Mouse (Mus musculus): ENCODE measurements around the gene Rybp. TPM values are rescaled to one million over a fixed set of nuclear protein-coding genes. Genes with fewer than 3 reads are reported as not detected.
A peak's percentile ranks its signal among the peaks of the same experiment; 100 is the strongest.

Rybp gene
- 9.8 and 9.9 TPM in 2 replicates for polyA plus RNA-seq (2014; fragmentation: Nextera tagmentation; extraction: Ambion mirVana)

DNA sequence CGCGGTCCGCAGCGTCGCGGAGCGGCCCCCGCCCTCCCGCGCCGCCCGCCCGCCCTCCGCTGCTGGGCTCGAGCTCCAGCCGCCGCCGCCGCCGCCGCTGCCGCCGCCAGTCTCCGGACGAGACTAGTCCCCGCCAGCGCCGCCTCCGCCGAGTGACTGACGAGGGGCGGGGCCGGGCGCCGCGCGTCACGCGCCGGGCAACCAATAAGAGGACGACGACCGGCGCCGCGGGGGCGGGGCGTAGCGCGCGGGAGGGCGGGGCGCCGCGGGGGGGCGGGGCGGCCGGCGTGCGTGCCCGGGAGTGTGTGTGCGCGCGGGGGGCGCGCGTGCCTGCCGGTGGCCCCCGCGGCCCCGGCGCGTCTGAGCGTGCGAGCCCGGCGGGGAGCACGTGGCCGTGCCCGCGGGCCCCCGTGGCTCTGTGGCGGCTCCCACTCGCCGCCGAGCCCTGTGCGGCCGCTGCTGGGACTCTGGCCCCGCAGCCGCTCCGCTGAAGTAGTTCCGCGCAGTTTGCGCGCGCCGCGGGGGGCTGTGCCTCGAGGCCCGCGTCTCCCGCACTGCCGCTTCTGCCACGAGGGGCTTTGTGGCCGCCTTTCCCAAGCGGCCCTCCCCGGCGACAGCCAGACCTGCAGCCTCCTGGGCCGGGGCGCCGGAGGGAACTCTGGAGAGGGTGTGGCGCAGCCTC is at the start of gene Rybp:
Gene Rybp, minus strand, starts transcription at position 152 of the 682 bp plus-strand sequence.
- H3K27ac ChIP-seq (ENCODE audit: low read depth, low read length), result peak within 1 kb of the TSS; percentile 97
- no peaks in the 10 kb centered on the region for H3K4me1 ChIP-seq (replicated peaks; ENCODE audit: control insufficient read depth, insufficient read depth, low read length)
- peak; percentile 97 for ATAC-seq (ENCODE audit: low FRiP score)
- H3K4me3 ChIP-seq (ENCODE audit: low read depth, low read length), result peak within 1 kb of the TSS; percentile 74
- H3K9me3 ChIP-seq (ENCODE audit: control insufficient read depth, low read length), result no peaks in the 10 kb centered on the region
- H3K9ac ChIP-seq (ENCODE audit: low read depth, low read length), result peak within 1 kb of the TSS; percentile 87
- WGBS, result 0% methylated on average over 35 of the region's 112 CpGs
- peaks cover 13% of the 10 kb centered on the region for H3K27me3 ChIP-seq (ENCODE audit: control insufficient read depth, insufficient read depth, low read length)
- peak; percentile 94 for DNase-seq (ENCODE audit: low spot score)
- peak within 1 kb of the TSS; percentile 88 for H3K4me2 ChIP-seq (replicated peaks; ENCODE audit: low read depth, low read length)
- no peaks in the 10 kb centered on the region for H3K36me3 ChIP-seq (ENCODE audit: control insufficient read depth, insufficient read depth, low read length)

DNA sequence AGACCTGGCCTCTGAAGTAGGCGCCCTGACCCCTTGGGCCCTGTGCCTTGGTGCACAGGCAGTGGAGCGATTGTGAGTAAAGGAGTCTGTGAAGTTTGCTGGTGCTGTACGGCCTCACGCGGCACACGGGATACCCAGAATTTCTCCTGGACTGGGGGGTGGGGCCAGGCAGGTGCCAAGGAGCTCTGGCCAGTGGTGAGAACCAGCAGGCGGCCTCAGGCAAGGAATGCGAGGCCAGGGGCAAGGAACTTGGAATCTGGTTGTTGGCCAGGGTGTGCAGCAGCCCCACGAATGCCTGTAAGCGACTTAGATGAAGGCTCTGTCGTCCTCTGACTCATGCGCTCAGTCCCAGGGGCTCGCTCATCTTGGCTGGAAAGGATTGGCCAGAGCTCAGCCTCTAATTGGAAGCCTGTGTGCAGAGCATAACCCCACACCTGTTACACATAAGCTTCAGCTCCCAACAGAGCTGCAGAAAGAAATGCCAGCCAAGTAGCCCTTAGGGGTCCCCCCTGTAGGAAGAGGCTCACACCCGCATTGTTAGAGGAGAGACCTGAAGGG is 49.4 kb upstream of the Rybp start:
- H3K4me1 ChIP-seq (replicated peaks; ENCODE audit: control insufficient read depth, insufficient read depth, low read length), result peaks cover 11% of the 10 kb centered on the region
- 8% methylated on average over 14 of the region's 14 CpGs for WGBS
- peak; percentile 46 for DNase-seq (ENCODE audit: low spot score)
- ATAC-seq (ENCODE audit: low FRiP score), result peak; percentile 46
- no peak overlapping the region for H3K27ac ChIP-seq (ENCODE audit: low read depth, low read length)
- H3K27me3 ChIP-seq (ENCODE audit: control insufficient read depth, insufficient read depth, low read length), result peaks cover 11% of the 10 kb centered on the region
- no peak overlapping the region for H3K9ac ChIP-seq (ENCODE audit: low read depth, low read length)
- no peak overlapping the region for H3K4me3 ChIP-seq (ENCODE audit: low read depth, low read length)
- no peak overlapping the region for H3K4me2 ChIP-seq (replicated peaks; ENCODE audit: low read depth, low read length)
- no peaks in the 10 kb centered on the region for H3K36me3 ChIP-seq (ENCODE audit: control insufficient read depth, insufficient read depth, low read length)
- no peaks in the 10 kb centered on the region for H3K9me3 ChIP-seq (ENCODE audit: control insufficient read depth, low read length)

DNA sequence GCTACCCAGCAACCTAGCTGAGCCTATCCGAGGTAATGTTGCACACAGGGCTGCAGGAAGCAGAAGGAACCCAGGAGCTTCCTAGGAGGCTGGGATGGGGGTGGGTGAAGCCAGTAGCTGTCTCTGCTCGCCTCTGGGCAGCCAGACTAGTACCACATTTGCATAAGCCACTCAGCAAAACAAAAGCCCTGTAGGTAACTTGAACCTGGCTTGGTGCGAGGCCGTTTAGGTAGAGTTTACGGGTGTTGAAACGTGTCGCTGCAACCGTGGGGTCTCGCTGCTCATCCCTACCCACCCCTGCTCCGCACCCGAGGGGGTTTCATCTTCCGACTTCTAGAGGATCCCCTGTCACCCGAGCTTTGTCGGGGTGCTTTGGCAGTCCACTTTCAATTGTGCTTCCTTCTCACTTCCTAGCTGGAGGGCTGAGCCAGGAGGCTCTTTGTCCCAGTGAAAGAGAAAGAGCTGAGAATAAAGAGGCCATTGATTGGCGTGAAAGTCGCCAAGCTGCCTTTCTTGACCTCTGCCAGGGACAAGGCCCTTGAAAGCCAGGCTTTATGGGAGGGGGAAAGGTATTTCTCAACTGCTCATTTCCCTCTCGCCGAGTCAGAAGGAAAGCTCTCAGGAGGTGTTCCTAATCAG is 48.3 kb upstream of the Rybp start:
- peak; percentile 80 for ATAC-seq (ENCODE audit: low FRiP score)
- WGBS, result 0% methylated on average over 18 of the region's 18 CpGs
- peak; percentile 74 for DNase-seq (ENCODE audit: low spot score)
- peak overlapping the region; percentile 43; the same call in 1 of the 2 replicates for H3K9ac ChIP-seq (ENCODE audit: low read depth, low read length)
- no peaks in the 10 kb centered on the region for H3K36me3 ChIP-seq (ENCODE audit: control insufficient read depth, insufficient read depth, low read length)
- peak overlapping the region; percentile 13; the same call in 1 of the 2 replicates for H3K4me3 ChIP-seq (ENCODE audit: low read depth, low read length)
- peak overlapping the region; percentile 30 for H3K4me2 ChIP-seq (replicated peaks; ENCODE audit: low read depth, low read length)
- no peaks in the 10 kb centered on the region for H3K9me3 ChIP-seq (ENCODE audit: control insufficient read depth, low read length)
- peaks cover 11% of the 10 kb centered on the region for H3K27me3 ChIP-seq (ENCODE audit: control insufficient read depth, insufficient read depth, low read length)
- H3K4me1 ChIP-seq (replicated peaks; ENCODE audit: control insufficient read depth, insufficient read depth, low read length), result peaks cover 11% of the 10 kb centered on the region
- H3K27ac ChIP-seq (ENCODE audit: low read depth, low read length), result peak overlapping the region; percentile 63

DNA sequence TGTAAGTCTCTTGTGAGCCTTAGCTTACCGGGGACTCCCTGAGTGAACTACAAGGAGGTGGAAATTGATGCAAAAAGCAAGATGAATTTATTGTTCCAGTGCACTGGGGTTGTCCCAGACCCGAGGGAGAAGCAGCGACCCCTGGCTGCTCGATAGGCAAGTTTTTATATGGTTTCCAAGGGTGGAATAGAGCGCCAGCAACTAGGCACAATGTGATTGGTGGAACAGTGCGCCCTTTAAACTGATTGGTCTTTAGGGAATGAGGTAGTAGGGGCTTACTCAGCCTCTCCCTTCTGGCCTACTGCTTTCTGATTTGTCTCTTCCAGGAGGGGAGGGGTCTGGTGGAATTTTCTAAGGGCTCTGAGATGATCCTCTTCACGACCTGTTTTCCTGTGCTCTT is 46.5 kb upstream of the Rybp start:
- Histone ChIP-seq H3K4me3 (ENCODE audit: low read depth, low read length) (no peak overlapping the region), H3K27ac (ENCODE audit: low read depth, low read length) (no peak overlapping the region), H3K36me3 (ENCODE audit: control insufficient read depth, insufficient read depth, low read length) (no peaks in the 10 kb centered on the region), H3K27me3 (ENCODE audit: control insufficient read depth, insufficient read depth, low read length) (peaks cover 9% of the 10 kb centered on the region), H3K9ac (ENCODE audit: low read depth, low read length) (no peak overlapping the region), H3K4me1 (replicated peaks; ENCODE audit: control insufficient read depth, insufficient read depth, low read length) (peaks cover 11% of the 10 kb centered on the region), H3K4me2 (replicated peaks; ENCODE audit: low read depth, low read length) (no peak overlapping the region), H3K9me3 (ENCODE audit: control insufficient read depth, low read length) (no peaks in the 10 kb centered on the region)
- DNase-seq (ENCODE audit: low spot score) (no peak), ATAC-seq (ENCODE audit: low FRiP score) (no peak)
- 83% methylated on average over 7 of the region's 7 CpGs for WGBS

DNA sequence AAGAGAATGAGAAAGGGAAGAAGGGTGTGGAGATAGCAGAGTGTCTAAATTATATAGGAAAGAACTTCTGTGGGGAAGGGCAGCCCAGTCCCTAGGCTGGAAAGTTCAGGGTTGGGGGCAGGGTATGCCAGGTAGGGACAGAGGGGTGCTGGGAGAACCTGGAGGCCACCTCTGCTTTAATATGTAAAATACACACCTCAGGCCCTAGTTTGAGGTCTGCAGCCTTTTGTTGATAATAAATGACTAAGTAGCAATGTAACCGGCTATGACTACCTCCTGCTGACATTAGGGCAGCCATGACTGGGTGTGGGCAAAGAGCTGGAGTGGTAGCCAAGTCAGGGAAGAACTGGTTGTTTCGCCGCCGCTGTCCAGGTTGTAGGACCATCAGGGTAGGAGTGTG is 45.2 kb upstream of the Rybp start:
- H3K9ac ChIP-seq (ENCODE audit: low read depth, low read length), result no peak overlapping the region
- no peak for DNase-seq (ENCODE audit: low spot score)
- no peaks in the 10 kb centered on the region for H3K9me3 ChIP-seq (ENCODE audit: control insufficient read depth, low read length)
- H3K4me1 ChIP-seq (replicated peaks; ENCODE audit: control insufficient read depth, insufficient read depth, low read length), result peaks cover 11% of the 10 kb centered on the region
- no peak overlapping the region for H3K4me3 ChIP-seq (ENCODE audit: low read depth, low read length)
- peaks cover 7% of the 10 kb centered on the region for H3K27me3 ChIP-seq (ENCODE audit: control insufficient read depth, insufficient read depth, low read length)
- H3K36me3 ChIP-seq (ENCODE audit: control insufficient read depth, insufficient read depth, low read length), result no peaks in the 10 kb centered on the region
- no peak overlapping the region for H3K4me2 ChIP-seq (replicated peaks; ENCODE audit: low read depth, low read length)
- no peak overlapping the region for H3K27ac ChIP-seq (ENCODE audit: low read depth, low read length)
- WGBS, result 70% methylated on average over 4 of the region's 4 CpGs
- no peak for ATAC-seq (ENCODE audit: low FRiP score)

DNA sequence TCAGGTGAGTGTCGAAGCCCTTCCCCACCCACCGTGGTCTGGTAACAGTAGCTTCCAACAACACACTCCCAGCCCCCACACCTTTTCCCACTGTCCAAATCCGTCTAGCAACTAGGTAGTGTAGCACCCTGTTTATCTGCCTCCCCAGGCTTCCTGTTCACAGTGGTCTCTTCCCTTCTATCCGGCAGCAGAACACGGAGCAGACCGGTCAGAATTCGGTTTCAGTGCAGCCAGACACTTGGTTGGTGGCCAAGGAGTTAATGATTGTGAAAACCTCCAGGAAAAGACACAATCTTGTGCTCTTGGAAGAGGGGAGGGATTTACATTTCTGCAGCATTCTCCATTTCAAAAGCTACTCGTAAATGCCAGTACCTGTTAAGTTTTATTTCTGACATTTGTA is 44.3 kb upstream of the Rybp start:
- no peak overlapping the region for H3K4me3 ChIP-seq (ENCODE audit: low read depth, low read length)
- ATAC-seq (ENCODE audit: low FRiP score) (no peak), DNase-seq (ENCODE audit: low spot score) (no peak)
- no peak overlapping the region for H3K9ac ChIP-seq (ENCODE audit: low read depth, low read length)
- no peaks in the 10 kb centered on the region for H3K36me3 ChIP-seq (ENCODE audit: control insufficient read depth, insufficient read depth, low read length)
- peaks cover 2% of the 10 kb centered on the region; the same call in 1 of the 2 replicates for H3K27me3 ChIP-seq (ENCODE audit: control insufficient read depth, insufficient read depth, low read length)
- WGBS, result 46% methylated on average over 8 of the region's 8 CpGs
- no peak overlapping the region for H3K27ac ChIP-seq (ENCODE audit: low read depth, low read length)
- no peak overlapping the region for H3K4me2 ChIP-seq (replicated peaks; ENCODE audit: low read depth, low read length)
- H3K4me1 ChIP-seq (replicated peaks; ENCODE audit: control insufficient read depth, insufficient read depth, low read length), result peaks cover 6% of the 10 kb centered on the region
- no peaks in the 10 kb centered on the region for H3K9me3 ChIP-seq (ENCODE audit: control insufficient read depth, low read length)

DNA sequence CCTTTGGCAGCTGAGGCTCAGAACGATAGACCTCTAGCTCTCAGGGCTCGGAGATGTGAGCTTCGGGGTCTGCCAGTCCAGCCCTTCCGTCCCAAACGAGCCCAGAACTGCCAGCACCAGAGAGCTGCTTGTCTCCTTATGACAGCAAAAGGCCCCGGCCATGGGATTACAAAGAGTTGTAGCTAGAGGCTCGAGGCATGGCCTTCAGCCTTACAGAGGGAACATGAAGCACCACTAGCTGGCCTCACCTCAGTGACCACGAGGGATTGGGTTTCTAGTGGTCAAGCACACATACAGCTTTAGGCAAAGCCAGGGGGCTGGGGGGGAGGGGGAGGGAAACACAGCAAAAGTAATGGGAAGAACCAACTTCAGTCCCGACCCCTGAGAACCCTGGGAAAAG is 43.8 kb upstream of the Rybp start:
- no peak for DNase-seq (ENCODE audit: low spot score)
- H3K27me3 ChIP-seq (ENCODE audit: control insufficient read depth, insufficient read depth, low read length), result 0 out of 2 replicates have a peak, but pooled peaks cover 2% of the 10 kb centered on the region
- H3K4me1 ChIP-seq (replicated peaks; ENCODE audit: control insufficient read depth, insufficient read depth, low read length), result peaks cover 4% of the 10 kb centered on the region
- ATAC-seq (ENCODE audit: low FRiP score), result no peak
- no peak overlapping the region for H3K27ac ChIP-seq (ENCODE audit: low read depth, low read length)
- 76% methylated on average over 9 of the region's 9 CpGs for WGBS
- H3K4me3 ChIP-seq (ENCODE audit: low read depth, low read length), result no peak overlapping the region
- no peaks in the 10 kb centered on the region for H3K36me3 ChIP-seq (ENCODE audit: control insufficient read depth, insufficient read depth, low read length)
- no peaks in the 10 kb centered on the region for H3K9me3 ChIP-seq (ENCODE audit: control insufficient read depth, low read length)
- H3K4me2 ChIP-seq (replicated peaks; ENCODE audit: low read depth, low read length), result no peak overlapping the region
- H3K9ac ChIP-seq (ENCODE audit: low read depth, low read length), result no peak overlapping the region

DNA sequence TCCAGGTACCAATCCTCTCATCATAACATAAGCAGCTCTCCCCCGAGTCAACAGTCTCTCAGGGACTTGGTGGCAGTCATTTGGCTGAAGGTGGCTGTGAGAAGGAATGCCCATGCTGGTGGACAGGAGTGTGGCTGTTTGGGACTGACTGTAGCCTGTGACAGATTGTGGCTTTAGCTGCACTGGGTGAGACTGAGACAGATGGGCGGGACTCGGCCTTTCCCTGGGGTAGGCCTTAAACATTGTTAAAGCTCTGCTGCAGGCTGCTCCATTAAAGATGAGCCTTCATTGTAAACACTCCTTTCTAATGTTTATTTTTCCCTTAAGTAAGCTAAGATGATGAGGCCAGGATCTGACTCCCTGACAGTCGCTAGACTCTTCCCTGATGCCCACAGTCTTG is 42.3 kb upstream of the Rybp start:
- WGBS, result 75% methylated on average over 4 of the region's 4 CpGs
- no peaks in the 10 kb centered on the region for H3K27me3 ChIP-seq (ENCODE audit: control insufficient read depth, insufficient read depth, low read length)

More for the DNA sequence above, 42.3 kb upstream of the Rybp start:
- H3K4me3 ChIP-seq (ENCODE audit: low read depth, low read length), result no peak overlapping the region
- no peaks in the 10 kb centered on the region for H3K9me3 ChIP-seq (ENCODE audit: control insufficient read depth, low read length)
- H3K27ac ChIP-seq (ENCODE audit: low read depth, low read length), result no peak overlapping the region
- no peaks in the 10 kb centered on the region for H3K4me1 ChIP-seq (replicated peaks; ENCODE audit: control insufficient read depth, insufficient read depth, low read length)
- no peak overlapping the region for H3K9ac ChIP-seq (ENCODE audit: low read depth, low read length)
- no peaks in the 10 kb centered on the region for H3K36me3 ChIP-seq (ENCODE audit: control insufficient read depth, insufficient read depth, low read length)
- no peak overlapping the region for H3K4me2 ChIP-seq (replicated peaks; ENCODE audit: low read depth, low read length)
- DNase-seq (ENCODE audit: low spot score) (no peak), ATAC-seq (ENCODE audit: low FRiP score) (no peak)
